9 mouse cellular contexts compared by ENCODE assay signal in genomic region chr2:74907368-74908291, GRCm38 (mm10).
DNase-seq lines count a peak whose midpoint lies in the region; ATAC-seq and TF ChIP-seq lines count a peak whose summit lies in the region.
"Had no signal": no experiment of that assay in that cellular context is flagged by ENCODE, and none has a peak within 500 bp of the region (broad histone marks: within the 10 kb centered on the region; RNA-seq: fewer than 3 reads in every experiment).

No protein-coding gene starts in this region.

- H3K9me3 ChIP-seq in stomach, postnatal 0 days (ENCODE audit: control insufficient read depth, low read length) = no peaks in the 10 kb centered on the region
- H3K9me3 ChIP-seq: hindbrain, embryonic 15.5 days had no signal

- H3K27me3 ChIP-seq in stomach, postnatal 0 days (ENCODE audit: control insufficient read depth, insufficient read depth, low read length) = no peaks in the 10 kb centered on the region
- H3K27me3 ChIP-seq: hindbrain, embryonic 15.5 days had no signal

- no peaks in the 10 kb centered on the region for H3K4me1 ChIP-seq in stomach, postnatal 0 days (replicated peaks; ENCODE audit: control insufficient read depth, insufficient read depth)

- no peak for ATAC-seq in stomach, postnatal 0 days (ENCODE audit: low FRiP score, low TSS enrichment)

- H3K36me3 ChIP-seq in stomach, postnatal 0 days (ENCODE audit: control insufficient read depth, insufficient read depth, low read length) = no peaks in the 10 kb centered on the region
- H3K36me3 ChIP-seq: hindbrain, embryonic 15.5 days had no signal

- 54% methylated on average over 19 of the region's 19 CpGs for WGBS in stomach, postnatal 0 days

- H3K4me2 ChIP-seq in stomach, postnatal 0 days (replicated peaks; ENCODE audit: low read depth) = peak overlapping the region; percentile 31
- H3K4me2 ChIP-seq: hindbrain, embryonic 15.5 days had no signal

- TF ChIP-seq CTCF in stomach, postnatal 0 days (IDR thresholded peaks at IDR 0.05; ENCODE audit: low read depth) = no peak

- peak; percentile 9 for DNase-seq in urinary bladder, postnatal 25 days (ENCODE audit: low spot score)
- no peak for DNase-seq in urinary bladder, adult 2 months (ENCODE audit: low spot score)
- DNase-seq in gastrocnemius, postnatal 25 days = peak; percentile 75
- DNase-seq in kidney, postnatal 25 days = peak; percentile 53 to 84
- DNase-seq in stomach, postnatal 0 days (ENCODE audit: low spot score) = no peak
- no peak for DNase-seq in cerebellum, adult 9-10 months
- DNase-seq in cerebellum, postnatal 4 days (ENCODE audit: low spot score in 2 of 2) = no peak
- no peak for DNase-seq in layer of hippocampus, adult 9-10 months (ENCODE audit: low spot score)

- H3K27ac ChIP-seq in stomach, postnatal 0 days (replicated peaks) = no peak overlapping the region
- H3K27ac ChIP-seq: hindbrain, embryonic 15.5 days had no signal

- no peak overlapping the region for H3K4me3 ChIP-seq in stomach, postnatal 0 days (ENCODE audit: low read depth, low read length)
- H3K4me3 ChIP-seq: hindbrain, embryonic 15.5 days had no signal

- no peak overlapping the region for H3K9ac ChIP-seq in stomach, postnatal 0 days (ENCODE audit: low read length)
- H3K9ac ChIP-seq: hindbrain, embryonic 15.5 days had no signal

- TF ChIP-seq EP300 in stomach, postnatal 0 days (optimal IDR thresholded peaks at IDR 0.05) = no peak

Comparison
In these comparisons a context has a peak if more than half of its experiments do, and no peak if none do; other contexts are left out.
1. DNase-seq: peak in urinary bladder, postnatal 25 days (single experiment), gastrocnemius, postnatal 25 days (single experiment) and kidney, postnatal 25 days (2 of 2); none in urinary bladder, adult 2 months (single experiment), stomach, postnatal 0 days (single experiment), cerebellum, adult 9-10 months (single experiment), cerebellum, postnatal 4 days (0 of 2) and layer of hippocampus, adult 9-10 months (single experiment).